Mouse (Mus musculus) thymus, adult 2 months (tissue): ENCODE measurements around the gene Vmn1r5.

ENCODE experiments used
- CTCF ChIP-seq: fragments of 200-500 bp; IDR thresholded peaks from 2 replicates; pipeline ENCODE4 v1.5.1; 2012; ENCODE audit warnings: mild to moderate bottlenecking, control low read depth, low read length, moderate library complexity, borderline replicate concordance; ENCODE audit not compliant: control insufficient read depth, poor library complexity, insufficient read depth; ENCODE audit errors: extremely low read depth
- POLR2A ChIP-seq: fragments of 200-500 bp; IDR thresholded peaks from 2 replicates; pipeline ENCODE4 v1.6.1; 2012; ENCODE audit warnings: mild to moderate bottlenecking, low read length, control low read depth, moderate library complexity; ENCODE audit not compliant: control insufficient read depth, poor library complexity, insufficient read depth; ENCODE audit errors: extremely low read depth

DNA sequence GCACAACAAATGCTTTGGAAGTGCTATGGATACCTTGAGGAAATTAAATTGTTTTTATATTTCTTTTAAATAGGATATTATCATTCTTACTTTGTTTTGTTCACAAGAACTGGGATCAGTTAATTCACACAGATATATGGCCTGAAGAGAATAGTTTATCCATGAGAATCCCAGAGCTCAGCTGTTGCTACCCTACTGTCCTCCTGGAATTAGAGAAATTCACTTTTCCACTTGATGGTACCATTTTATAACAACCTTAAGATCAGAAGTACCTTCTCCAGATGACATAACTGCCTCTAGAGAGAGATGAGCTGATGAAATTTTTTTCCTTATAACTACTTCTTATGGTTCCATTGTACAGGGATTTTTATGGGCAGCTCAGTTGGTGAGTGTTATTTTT is 61.9 kb downstream of the Vmn1r5 start, which contains the start of gene Vmn1r8:
- no peak for TF ChIP-seq CTCF
- TF ChIP-seq POLR2A = no peak
